Mouse (Mus musculus): ENCODE data around the gene Top3b. TPM values are rescaled to one million over a fixed set of nuclear protein-coding genes. Genes with fewer than 3 reads are reported as not detected.

Gene Top3b
- total RNA-seq, 2 experiments from 2014 or later, result 33.0 to 33.2 TPM

Other genes with a start within 250 kb of the Top3b start
- gene Olfr19, start 194.3 kb upstream of the Top3b start, total RNA-seq (2021), result not detected
- not detected for gene Spag6l, start 41.3 kb upstream of the Top3b start, total RNA-seq (2021)
- not detected for gene Igll1, start 6.8 kb upstream of the Top3b start, total RNA-seq (2021)
- gene Vpreb1, start 107 bp downstream of the Top3b start, total RNA-seq (2021), result under 1 TPM in 1 of 2 experiments, not detected in 1; 0.34 TPM
- gene Ppm1f, start 25.7 kb downstream of the Top3b start, total RNA-seq (2021), result 10 to 100 TPM; 21.5 to 31.2 TPM
- 100 to 1,000 TPM in 1 of 2 experiments, 10 to 100 TPM in 1; 99.1 to 108 TPM for gene Mapk1, start 112.6 kb downstream of the Top3b start, total RNA-seq (2021)
- gene Ypel1, start 199.0 kb downstream of the Top3b start, total RNA-seq (2021), result 1 to 10 TPM; 1.5 to 1.8 TPM
- gene Ppil2, start 240.5 kb downstream of the Top3b start, total RNA-seq (2021), result 10 to 100 TPM; 33.7 to 38.6 TPM

Data from heart, postnatal 25 days (tissue).